Mouse (Mus musculus): Measurements from ENCODE around the gene Gm47985.

- TF ChIP-seq POLR2A (IDR thresholded peaks at IDR 0.05; ENCODE audit: low read depth, low read length) (no peak), CTCF (IDR thresholded peaks at IDR 0.05; ENCODE audit: extremely low read depth, insufficient read length, insufficient replicate concordance, low read depth, low read length) (no peak)
Observed at GRCm38 (mm10) chr1:151233756-151234155, 51.4 kb downstream of the Gm47985 start.

All from small intestine, adult 2 months (tissue).